Mouse (Mus musculus) forebrain, postnatal 0 days (tissue): ENCODE results near the gene Rabep2. TPM values are rescaled to one million over a fixed set of nuclear protein-coding genes. Genes with fewer than 3 reads are reported as not detected.
"Not testable (repeated sequence)": the region's sequence is repeated elsewhere in the genome, so short reads cannot be mapped to it uniquely, and the experiment has no call there.

Source experiments
- ATAC-seq: fragments of 200-750 bp; cut with Nextera tagmentation; 2 replicates; pipeline ENCODE4 v1.8.0; 2017; ENCODE audit warnings: mild to moderate bottlenecking, moderate library complexity
- DNase-seq: peaks from one replicate; pipeline ENCODE4 v3.0.0-alpha.2; 2015
- H3K27ac ChIP-seq: fragments of 300-500 bp; sonication (generic); 2 replicates; pipeline ENCODE4 v1.5.1; 2014; ENCODE audit warnings: low read depth, mild to moderate bottlenecking, antibody characterized with exemption, low read length, moderate library complexity, mixed read lengths
- H3K27me3 ChIP-seq: fragments of 300-500 bp; sonication (generic); 2 replicates; pipeline ENCODE4 v1.6.1; 2014; ENCODE audit warnings: mild to moderate bottlenecking, low read length, mixed read lengths; ENCODE audit not compliant: insufficient read depth
- H3K36me3 ChIP-seq: fragments of 300-500 bp; sonication (generic); 2 replicates; pipeline ENCODE4 v1.6.1; 2014; ENCODE audit warnings: mild to moderate bottlenecking, moderate library complexity; ENCODE audit not compliant: insufficient read depth
- H3K4me1 ChIP-seq: fragments of 300-500 bp; sonication (generic); 2 replicates; pipeline ENCODE4 v1.6.1; 2014; ENCODE audit warnings: antibody characterized with exemption; ENCODE audit not compliant: insufficient read depth
- H3K4me2 ChIP-seq: fragments of 300-500 bp; sonication (generic); 2 replicates; pipeline ENCODE4 v1.6.1; 2014; ENCODE audit warnings: low read depth, mild to moderate bottlenecking, moderate library complexity
- H3K4me3 ChIP-seq: fragments of 300-500 bp; sonication (generic); 2 replicates; pipeline ENCODE4 v1.5.1; 2014; ENCODE audit warnings: low read depth, low read length, mixed read lengths
- H3K9ac ChIP-seq: fragments of 300-500 bp; sonication (generic); 2 replicates; pipeline ENCODE4 v1.6.1; 2014; ENCODE audit warnings: mild to moderate bottlenecking
- H3K9me3 ChIP-seq: fragments of 300-500 bp; sonication (generic); 2 replicates; pipeline ENCODE4 v1.6.1; 2016; ENCODE audit warnings: low read length
- CTCF ChIP-seq: sonication (generic); IDR thresholded peaks from 2 replicates; pipeline ENCODE4 v1.5.1; 2016; ENCODE audit warnings: antibody characterized with exemption, control low read depth, low read depth
- WGBS: fragments of 180-500 bp; shearing (Covaris S2); extraction: QIAGEN DNeasy Blood & Tissue Kit; methylation state at CpG from one replicate; pipeline ENCODE4 v1.1.7; 2014; 5-methylcytosine and 5-hydroxymethylcytosine counted together
- polyA plus RNA-seq: library from polyadenylated mRNA; unstranded; fragments of >200 nt; fragmentation: Nextera tagmentation; extraction: Ambion mirVana; gene quantifications from 2 replicates; pipeline ENCODE4 v1.2.1, GENCODE M21; 2015
- total RNA-seq: library from RNA; depleted of rRNA; stranded (reverse); fragments of >200 nt; gene quantifications from 2 replicates; pipeline ENCODE4 v1.2.3, GENCODE M21; 2014

The Rabep2 gene
- total and polyA plus RNA-seq, 2 experiments from 2014 or later = 19.3 to 26.1 TPM

DNA sequence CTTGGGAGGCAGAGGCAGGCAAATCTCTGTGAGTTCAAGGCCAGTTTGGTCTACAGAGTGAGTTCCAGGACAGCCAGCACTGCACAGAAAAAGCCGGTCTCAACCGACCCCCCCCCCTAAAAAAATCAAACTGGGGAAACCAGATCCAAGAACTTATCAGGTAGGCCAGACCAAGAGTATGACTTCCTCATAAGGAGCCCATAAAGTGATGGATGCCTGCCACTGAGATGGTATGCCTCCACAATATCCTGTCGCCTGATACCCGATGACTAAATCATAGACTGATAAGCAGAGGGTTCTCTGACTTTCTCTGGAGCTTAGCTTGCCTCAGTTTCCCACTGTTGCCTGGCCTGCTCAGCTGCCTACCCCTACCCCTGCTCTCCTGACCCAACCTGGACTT, 30.7 kb upstream of the Rabep2 start:
- 99% methylated on average over 4 of the region's 4 CpGs for WGBS
- no peak overlapping the region for H3K27ac ChIP-seq
- no peaks in the 10 kb centered on the region for H3K4me1 ChIP-seq
- H3K4me3 ChIP-seq = no peak overlapping the region
- H3K4me2 ChIP-seq = no peak overlapping the region
- H3K27me3 ChIP-seq = no peaks in the 10 kb centered on the region
- DNase-seq = no peak
- no peak overlapping the region for H3K9ac ChIP-seq
- H3K36me3 ChIP-seq = no peaks in the 10 kb centered on the region
- H3K9me3 ChIP-seq = no peaks in the 10 kb centered on the region
- no peak for ATAC-seq
- TF ChIP-seq CTCF = no peak

GRCm38 (mm10) chr7:126399548-126399947, 29.0 kb upstream of the Rabep2 start:
- TF ChIP-seq CTCF = peak; percentile 88
- Histone ChIP-seq H3K27me3 (no peaks in the 10 kb centered on the region), H3K9me3 (no peaks in the 10 kb centered on the region), H3K36me3 (no peaks in the 10 kb centered on the region), H3K4me1 (no peaks in the 10 kb centered on the region), H3K4me3 (no peak overlapping the region), H3K27ac (no peak overlapping the region), H3K4me2 (no peak overlapping the region), H3K9ac (no peak overlapping the region)
- ATAC-seq (no peak), DNase-seq (peak; percentile 81)
- 6% methylated on average over 5 of the region's 5 CpGs for WGBS

GRCm38 (mm10) chr7:126402518-126402917, 26.0 kb upstream of the Rabep2 start:
- H3K27ac ChIP-seq, H3K4me1 ChIP-seq, H3K9ac ChIP-seq, H3K27me3 ChIP-seq, DNase-seq, H3K4me2 ChIP-seq, H3K36me3 ChIP-seq, ATAC-seq, H3K4me3 ChIP-seq, H3K9me3 ChIP-seq: not testable (repeated sequence)
- WGBS = 84% methylated on average over 7 of the region's 8 CpGs

GRCm38 (mm10) chr7:126408686-126409085, 19.9 kb upstream of the Rabep2 start:
- no peak overlapping the region for H3K4me2 ChIP-seq
- no peak for DNase-seq
- no peaks in the 10 kb centered on the region for H3K4me1 ChIP-seq
- H3K9me3 ChIP-seq = no peaks in the 10 kb centered on the region
- WGBS = 83% methylated on average over 2 of the region's 2 CpGs
- ATAC-seq = no peak
- no peak for TF ChIP-seq CTCF
- H3K36me3 ChIP-seq = no peaks in the 10 kb centered on the region
- no peak overlapping the region for H3K27ac ChIP-seq
- no peak overlapping the region for H3K4me3 ChIP-seq
- H3K9ac ChIP-seq = no peak overlapping the region
- no peaks in the 10 kb centered on the region for H3K27me3 ChIP-seq

- no peaks in the 10 kb centered on the region for H3K36me3 ChIP-seq
- H3K27me3 ChIP-seq = no peaks in the 10 kb centered on the region
- TF ChIP-seq CTCF = no peak
- H3K27ac ChIP-seq = no peak overlapping the region
- H3K4me2 ChIP-seq = no peak overlapping the region
- H3K4me1 ChIP-seq = no peaks in the 10 kb centered on the region
- no peak overlapping the region for H3K9ac ChIP-seq
- H3K4me3 ChIP-seq = no peak overlapping the region
- DNase-seq = no peak
- no peaks in the 10 kb centered on the region for H3K9me3 ChIP-seq
- ATAC-seq = no peak
- WGBS = 93% methylated on average over 4 of the region's 4 CpGs
Measured at GRCm38 (mm10) chr7:126411061-126411460, 17.5 kb upstream of the Rabep2 start.

DNA sequence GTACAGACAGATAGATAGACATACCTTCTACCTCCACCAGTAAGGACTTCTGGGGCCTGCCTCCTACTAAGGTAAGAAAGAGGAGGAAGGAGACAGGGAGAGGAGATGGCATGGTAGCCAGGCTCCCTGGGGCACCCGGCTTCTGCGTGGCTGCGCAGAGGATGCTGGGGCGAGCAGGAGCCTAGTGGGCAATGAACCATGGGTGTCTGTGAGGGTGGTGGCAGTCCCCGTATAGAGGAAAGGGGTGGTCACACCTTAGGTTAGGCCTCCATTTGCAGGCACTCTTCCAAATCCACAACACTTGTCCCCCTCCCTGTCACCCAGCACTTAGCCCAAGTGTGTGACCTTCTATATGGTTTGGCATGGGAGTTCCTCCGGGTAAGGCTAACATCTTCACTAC, 13.8 kb upstream of the Rabep2 start, which contains the start of gene Cd19:
Gene Cd19, minus strand, starts transcription at position 165 of the 400 bp plus-strand sequence.
- no peak for TF ChIP-seq CTCF
- no peaks in the 10 kb centered on the region for H3K36me3 ChIP-seq
- DNase-seq (no peak), ATAC-seq (no peak)
- no peak within 1 kb of the TSS for H3K4me2 ChIP-seq
- no peak within 1 kb of the TSS for H3K4me3 ChIP-seq
- H3K9me3 ChIP-seq = no peaks in the 10 kb centered on the region
- H3K9ac ChIP-seq = no peak within 1 kb of the TSS
- H3K27ac ChIP-seq = no peak within 1 kb of the TSS
- H3K4me1 ChIP-seq = no peaks in the 10 kb centered on the region
- 93% methylated on average over 6 of the region's 6 CpGs for WGBS
- H3K27me3 ChIP-seq = no peaks in the 10 kb centered on the region

DNA sequence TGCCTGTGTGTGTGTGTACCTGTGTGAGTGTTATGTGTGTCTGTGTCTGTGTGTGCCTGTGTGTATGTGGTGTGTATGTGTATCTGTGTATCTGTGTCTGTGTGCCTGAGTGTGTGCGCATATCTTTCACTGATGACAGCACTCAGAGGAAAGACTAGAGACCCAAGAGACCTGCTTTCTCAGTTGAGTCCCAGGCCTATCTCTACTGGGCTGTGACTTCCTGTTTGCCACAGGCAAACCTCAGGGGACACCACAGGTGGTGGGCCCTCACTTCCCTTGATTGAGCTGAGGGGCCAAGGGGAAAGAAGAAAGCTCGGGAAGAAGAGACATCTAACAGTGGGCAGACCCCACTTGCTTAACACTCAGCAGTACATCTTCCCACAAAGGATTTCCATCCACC, 11.9 kb upstream of the Rabep2 start:
- Histone ChIP-seq H3K27me3 (no peaks in the 10 kb centered on the region), H3K4me1 (no peaks in the 10 kb centered on the region), H3K4me3 (no peak overlapping the region), H3K4me2 (no peak overlapping the region), H3K9ac (no peak overlapping the region), H3K36me3 (no peaks in the 10 kb centered on the region), H3K9me3 (no peaks in the 10 kb centered on the region), H3K27ac (no peak overlapping the region)
- ATAC-seq = no peak
- no peak for TF ChIP-seq CTCF
- no peak for DNase-seq
- 43% methylated on average over 2 of the region's 2 CpGs for WGBS

- DNase-seq (no peak), ATAC-seq (no peak)
- Histone ChIP-seq H3K4me1 (no peaks in the 10 kb centered on the region), H3K27ac (no peak overlapping the region), H3K9me3 (no peaks in the 10 kb centered on the region), H3K9ac (no peak overlapping the region), H3K27me3 (no peaks in the 10 kb centered on the region), H3K36me3 (no peaks in the 10 kb centered on the region), H3K4me3 (no peak overlapping the region), H3K4me2 (no peak overlapping the region)
- WGBS = 5% methylated on average over 8 of the region's 8 CpGs
- no peak for TF ChIP-seq CTCF
Measured at GRCm38 (mm10) chr7:126417045-126417444, 11.5 kb upstream of the Rabep2 start.
